In the genomic region with DNA sequence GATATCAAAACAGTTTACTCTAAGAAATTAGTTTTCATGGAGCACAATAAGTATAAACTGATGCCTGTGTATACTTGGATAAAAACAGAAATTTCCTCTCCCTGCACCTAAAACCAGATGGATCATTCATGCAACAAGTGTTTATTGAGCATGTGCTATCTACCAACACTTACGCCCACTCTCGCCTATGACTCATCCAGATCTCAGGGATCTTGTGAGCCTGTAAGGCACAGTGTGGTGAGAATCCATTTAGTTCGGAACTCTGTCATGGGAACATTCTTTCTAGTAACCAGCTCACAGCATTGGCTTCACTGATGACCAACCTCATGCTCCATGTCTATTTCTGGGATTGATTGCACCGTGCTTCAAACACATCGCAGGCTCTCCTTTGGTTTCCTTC, we compare ENCODE assay signal across 17 mouse cellular contexts. TPM values are rescaled to one million over a fixed set of nuclear protein-coding genes. Genes with fewer than 3 reads are reported as not detected.
A peak's percentile ranks its signal among the peaks of the same experiment; 100 is the strongest.
DNase-seq lines count a peak whose midpoint lies in the region.
"Had no signal": no experiment of that assay in that cellular context is flagged by ENCODE, and none has a peak within 500 bp of the region (broad histone marks: within the 10 kb centered on the region; RNA-seq: fewer than 3 reads in every experiment).

No protein-coding gene starts in this region.

- peak; percentile 66 to 68 for DNase-seq in left cerebral cortex, adult 18-20 months (ENCODE audit: low spot score in 2 of 2)
- DNase-seq in left cerebral cortex, postnatal 4 days = no peak
- peak; percentile 80 to 86 for DNase-seq in frontal cortex, adult 2 months (ENCODE audit: extremely low spot score in 1 of 2, low spot score in 1 of 2)
- DNase-seq in layer of hippocampus, adult 9-11 months = peak; percentile 91
- peak; percentile 71 to 73 for DNase-seq in right cerebral cortex, postnatal 36 days (ENCODE audit: low spot score in 2 of 2)
- DNase-seq in thymus, postnatal 36 days = no peak
- no peak for DNase-seq in urinary bladder, postnatal 4 days (ENCODE audit: low spot score in 2 of 2)
- DNase-seq: adrenal gland, adult 2 months; cerebellum, adult 9-11 months; gastrocnemius, adult 2 months; heart, postnatal 14 days; kidney, adult 8-10 months; kidney, postnatal 14 days; liver, postnatal 0 days; lung, postnatal 10 days; midbrain, embryonic 14.5 days; thymus, postnatal 25 days had no signal

- intact Hi-C loops in left cerebral cortex, postnatal 4 days (cut with DNase I) = no loop called here

RNA-seq across cellular contexts. Expression of gene Arl4a, which starts 58.8 kb away (rescaled TPM):
- 10 to 100 TPM; 36.7 to 42.7 TPM for total RNA-seq in left cerebral cortex, adult 18-20 months (2021)
- total RNA-seq in left cerebral cortex, postnatal 4 days (2021) = 10 to 100 TPM; 78.4 to 90.2 TPM
- 36.6 and 36.9 TPM in 2 replicates for polyA plus RNA-seq in frontal cortex, adult 2 months (2012; rRNA removed)

Comparison
In these comparisons a context has a peak if more than half of its experiments do, and no peak if none do; other contexts are left out.
1. DNase-seq: peak in left cerebral cortex, adult 18-20 months (2 of 2), frontal cortex, adult 2 months (2 of 2), layer of hippocampus, adult 9-11 months (single experiment) and right cerebral cortex, postnatal 36 days (2 of 2); none in left cerebral cortex, postnatal 4 days (single experiment), thymus, postnatal 36 days (0 of 2) and urinary bladder, postnatal 4 days (0 of 2).